Mouse (Mus musculus): Measurements from ENCODE around the gene Dguok.

- no peak for TF ChIP-seq CTCF (IDR thresholded peaks at IDR 0.05; ENCODE audit: low read depth)
- no peak for TF ChIP-seq EP300 (IDR thresholded peaks at IDR 0.05; ENCODE audit: low read depth)
Observed at GRCm38 (mm10) chr6:83496753-83497710, 9.7 kb downstream of the Dguok start.

Measured in liver, postnatal 0 days (tissue).